19 mouse cellular contexts compared by ENCODE assay signal in genomic region chr8:91897381-91897780, GRCm38 (mm10).
A peak's percentile ranks its signal among the peaks of the same experiment; 100 is the strongest.
DNase-seq lines count a peak whose midpoint lies in the region; ATAC-seq and TF ChIP-seq lines count a peak whose summit lies in the region.
"Had no signal": no experiment of that assay in that cellular context is flagged by ENCODE, and none has a peak within 500 bp of the region (broad histone marks: within the 10 kb centered on the region; RNA-seq: fewer than 3 reads in every experiment).

No protein-coding gene starts in this region.

- peak; percentile 91 for DNase-seq in heart, adult 11 months
- DNase-seq in heart, adult 8-10 months (ENCODE audit: low spot score): no peak
- DNase-seq in heart, adult 9 months (ENCODE audit: low spot score in 2 of 2): peak; percentile 5 to 7
- DNase-seq in heart, postnatal 25 days (ENCODE audit: low spot score): no peak
- DNase-seq in Patski (ENCODE audit: low read depth, low spot score): no peak
- DNase-seq in fibroblast of lung, adult 2 months (ENCODE audit: low read depth): peak; percentile 9
- no peak for DNase-seq in embryo, embryonic 9.5 days (ENCODE audit: extremely low spot score)
- DNase-seq: adrenal gland, adult 8-10 months; adrenal gland, postnatal 14 days; adrenal gland, postnatal 36 days; cerebellum, adult 11-12 months; cerebellum, adult 2 months; cerebellum, adult 9-10 months; cerebellum, postnatal 10 days; cerebellum, postnatal 25 days had no signal

- no peak for TF ChIP-seq CTCF in Patski (IDR thresholded peaks at IDR 0.05)

- in situ Hi-C loops in Patski (cut with MboI; ENCODE audit: low pct_unique_long_range_greater_than_20kb): no loop called here

- peak; percentile 20 for ATAC-seq in Patski
- ATAC-seq: activated CD4-positive, CD25-positive, alpha-beta regulatory T cell, adult 4 months; forebrain, embryonic 14.5 days; forebrain, embryonic 16.5 days had no signal

- CTCF ChIA-PET in Patski (lab: Charles Lee): interaction anchor here (1.4 kb wide), 1 partner anchor 11 kb away, joined by 8 read pairs; no protein-coding TSS in a partner anchor

- no peaks in the 10 kb centered on the region for H3K27me3 ChIP-seq in Patski
- H3K27me3 ChIP-seq: embryonic facial prominence, embryonic 15.5 days had no signal

- intact Hi-C loops in heart, postnatal 25 days (cut with DNase I): no loop called here

- POLR2A ChIA-PET in Patski (lab: Charles Lee): no interaction called here

Comparison
In these comparisons a context has a peak if more than half of its experiments do, and no peak if none do; other contexts are left out.
1. DNase-seq: peak in heart, adult 11 months (single experiment), heart, adult 9 months (2 of 2) and fibroblast of lung, adult 2 months (single experiment); none in heart, adult 8-10 months (single experiment), heart, postnatal 25 days (single experiment), Patski (single experiment) and embryo, embryonic 9.5 days (single experiment).